ENCODE assay signal across 8 mouse cellular contexts in genomic region chr3:104007479-104007878, GRCm38 (mm10). TPM values are rescaled to one million over a fixed set of nuclear protein-coding genes. Genes with fewer than 3 reads are reported as not detected.
DNase-seq lines count a peak whose midpoint lies in the region; ATAC-seq and TF ChIP-seq lines count a peak whose summit lies in the region.

No protein-coding gene starts in this region.

- no peaks in the 10 kb centered on the region for H3K4me1 ChIP-seq in midbrain, embryonic 14.5 days (ENCODE audit: control insufficient read depth, insufficient read depth, low read length)
- no peaks in the 10 kb centered on the region for H3K4me1 ChIP-seq in midbrain, embryonic 15.5 days
- H3K4me1 ChIP-seq in forebrain, postnatal 0 days (ENCODE audit: insufficient read depth), result no peaks in the 10 kb centered on the region

- 74% methylated on average over 8 of the region's 8 CpGs for WGBS in midbrain, embryonic 14.5 days
- WGBS in midbrain, embryonic 15.5 days, result 62% methylated on average over 8 of the region's 8 CpGs
- 23% methylated on average over 8 of the region's 8 CpGs for WGBS in forebrain, postnatal 0 days

- ATAC-seq in midbrain, embryonic 14.5 days (ENCODE audit: low FRiP score, low TSS enrichment), result no peak
- ATAC-seq in midbrain, embryonic 15.5 days (replicated peaks), result no peak
- no peak for ATAC-seq in forebrain, postnatal 0 days

- H3K27me3 ChIP-seq in midbrain, embryonic 14.5 days (ENCODE audit: control insufficient read depth, insufficient read depth, low read length), result no peaks in the 10 kb centered on the region
- H3K27me3 ChIP-seq in midbrain, embryonic 15.5 days (replicated peaks), result no peaks in the 10 kb centered on the region
- H3K27me3 ChIP-seq in forebrain, postnatal 0 days (ENCODE audit: insufficient read depth, low read length), result no peaks in the 10 kb centered on the region

- H3K4me3 ChIP-seq in midbrain, embryonic 14.5 days (replicated peaks; ENCODE audit: low read depth, low read length), result no peak overlapping the region
- no peak overlapping the region for H3K4me3 ChIP-seq in midbrain, embryonic 15.5 days
- no peak overlapping the region for H3K4me3 ChIP-seq in forebrain, postnatal 0 days (ENCODE audit: low read depth, low read length)

- TF ChIP-seq CTCF in forebrain, postnatal 0 days (IDR thresholded peaks at IDR 0.05; ENCODE audit: low read depth), result peak; percentile 33; the same call in 1 of the 2 replicates

- H3K27ac ChIP-seq in midbrain, embryonic 14.5 days (replicated peaks; ENCODE audit: low read depth, low read length), result no peak overlapping the region
- no peak overlapping the region for H3K27ac ChIP-seq in midbrain, embryonic 15.5 days
- no peak overlapping the region for H3K27ac ChIP-seq in forebrain, postnatal 0 days (ENCODE audit: low read depth, low read length)

- peaks cover 58% of the 10 kb centered on the region for H3K36me3 ChIP-seq in midbrain, embryonic 14.5 days (ENCODE audit: control insufficient read depth, insufficient read depth, low read length)
- peaks cover 11% of the 10 kb centered on the region; the same call in 1 of the 2 replicates for H3K36me3 ChIP-seq in midbrain, embryonic 15.5 days (replicated peaks)
- H3K36me3 ChIP-seq in forebrain, postnatal 0 days (ENCODE audit: insufficient read depth), result peaks cover 46% of the 10 kb centered on the region

- DNase-seq in adrenal gland, postnatal 25 days, result peak; percentile 57
- no peak for DNase-seq in adrenal gland, adult (ENCODE audit: inconsistent age in 2 of 2, low spot score in 1 of 2)
- DNase-seq in midbrain, embryonic 14.5 days, result peak; percentile 56
- peak; percentile 50 for DNase-seq in forebrain, postnatal 0 days
- peak; percentile 36 for DNase-seq in lung, postnatal 14 days
- DNase-seq in thymus, postnatal 0 days (ENCODE audit: low spot score), result no peak
- DNase-seq in neural tube, embryonic 10.5 days (ENCODE audit: extremely low spot score, low spot score), result no peak

- no peaks in the 10 kb centered on the region for H3K9me3 ChIP-seq in midbrain, embryonic 14.5 days (ENCODE audit: control insufficient read depth, low read length)
- H3K9me3 ChIP-seq in midbrain, embryonic 15.5 days, result no peaks in the 10 kb centered on the region
- H3K9me3 ChIP-seq in forebrain, postnatal 0 days (ENCODE audit: low read length), result no peaks in the 10 kb centered on the region

- no peak overlapping the region for H3K4me2 ChIP-seq in midbrain, embryonic 14.5 days (ENCODE audit: low read length)
- H3K4me2 ChIP-seq in midbrain, embryonic 15.5 days, result no peak overlapping the region
- H3K4me2 ChIP-seq in forebrain, postnatal 0 days (ENCODE audit: low read depth), result no peak overlapping the region

- no peak overlapping the region for H3K9ac ChIP-seq in midbrain, embryonic 14.5 days (replicated peaks; ENCODE audit: low read length)
- H3K9ac ChIP-seq in midbrain, embryonic 15.5 days, result no peak overlapping the region
- H3K9ac ChIP-seq in forebrain, postnatal 0 days, result no peak overlapping the region

RNA-seq across cellular contexts. Expression of gene Phtf1, which starts 39.6 kb away (rescaled TPM):
- total RNA-seq in adrenal gland, postnatal 25 days (2021), result 19.6 and 21.9 TPM in 2 replicates
- 24.7 and 35.9 TPM in 2 replicates for polyA plus RNA-seq in midbrain, embryonic 14.5 days (2014; fragmentation: Nextera tagmentation; extraction: Ambion mirVana)
- polyA plus RNA-seq in midbrain, embryonic 15.5 days (2015; fragmentation: Nextera tagmentation; extraction: Ambion mirVana), result 25.0 and 26.2 TPM in 2 replicates
- total RNA-seq in forebrain, postnatal 0 days (2014; rRNA removed), result 25.9 and 31.2 TPM in 2 replicates
- polyA plus RNA-seq in forebrain, postnatal 0 days (2015; fragmentation: Nextera tagmentation; extraction: Ambion mirVana), result 12.1 and 15.3 TPM in 2 replicates
- polyA plus RNA-seq in thymus, postnatal 0 days (2015; fragmentation: Nextera tagmentation; extraction: Ambion mirVana), result 38.9 and 43.8 TPM in 2 replicates

Comparison
In these comparisons a context has a peak if more than half of its experiments do, and no peak if none do; other contexts are left out.
1. DNase-seq: peak in adrenal gland, postnatal 25 days (single experiment), midbrain, embryonic 14.5 days (single experiment), forebrain, postnatal 0 days (single experiment) and lung, postnatal 14 days (single experiment); none in adrenal gland, adult (0 of 2), thymus, postnatal 0 days (single experiment) and neural tube, embryonic 10.5 days (single experiment).